Mouse (Mus musculus) kidney, adult 2 months (tissue): Measurements from ENCODE around the gene Shank3.

Experiments used
- CTCF ChIP-seq: fragments of 200-500 bp; conservative IDR thresholded peaks from 2 replicates; pipeline ENCODE4 v1.5.1; 2011; ENCODE audit warnings: low read depth, mild to moderate bottlenecking, control low read depth, low read length, moderate library complexity, mixed read lengths; ENCODE audit not compliant: insufficient read depth, insufficient read length
- POLR2A ChIP-seq: fragments of 200-500 bp; IDR thresholded peaks from one replicate; pipeline ENCODE4 v1.6.1; 2011; ENCODE audit warnings: low read depth, low read length, control low read depth

DNA sequence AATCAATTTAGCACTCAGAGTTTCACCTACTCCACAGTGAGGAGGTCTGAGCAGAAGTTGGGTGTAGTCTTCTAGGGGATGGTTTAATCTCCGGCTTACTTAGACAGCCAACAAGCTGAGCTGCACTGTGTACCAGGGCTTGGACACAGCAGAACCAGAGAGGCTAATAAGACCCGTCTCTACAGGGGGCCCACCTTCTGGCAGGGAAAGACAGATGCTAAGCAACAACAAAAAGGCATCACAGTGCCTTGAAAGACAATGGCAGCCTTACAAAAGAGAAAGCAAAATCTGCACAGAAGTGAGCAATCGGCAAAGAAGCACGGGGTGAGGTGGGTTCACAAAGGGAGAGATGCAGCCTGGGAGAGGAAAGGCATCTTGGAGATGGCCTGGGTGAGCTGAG lies 3.3 kb upstream of the Shank3 start:
- no peak for TF ChIP-seq CTCF
- TF ChIP-seq POLR2A = no peak
